ENCODE assay signal across 20 mouse cellular contexts in the genomic region with DNA sequence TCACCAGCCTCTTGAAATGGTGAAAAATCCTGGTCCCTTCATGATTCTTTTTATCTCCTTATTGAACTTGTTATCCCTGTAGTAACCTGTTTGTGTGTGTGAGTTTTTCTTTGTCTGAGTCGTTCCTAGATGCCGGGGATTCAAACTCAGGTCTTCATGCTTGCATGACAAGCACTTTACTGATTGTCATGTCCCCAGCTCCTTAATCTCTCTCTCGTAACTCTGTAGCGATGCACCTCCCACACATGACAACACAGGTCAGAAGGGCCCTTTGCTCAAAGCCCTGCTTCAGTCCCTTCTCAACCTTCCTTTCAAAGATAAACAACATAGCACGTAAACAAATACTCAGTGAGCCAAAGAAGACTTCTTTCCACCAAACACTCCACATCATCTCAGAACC. TPM values are rescaled to one million over a fixed set of nuclear protein-coding genes. Genes with fewer than 3 reads are reported as not detected.
A peak's percentile ranks its signal among the peaks of the same experiment; 100 is the strongest.
DNase-seq lines count a peak whose midpoint lies in the region; ATAC-seq and TF ChIP-seq lines count a peak whose summit lies in the region.
"Had no signal": no experiment of that assay in that cellular context is flagged by ENCODE, and none has a peak within 500 bp of the region (broad histone marks: within the 10 kb centered on the region; RNA-seq: fewer than 3 reads in every experiment).

No protein-coding gene starts in this region.

- H3K4me3 ChIP-seq in thymus, adult 2 months (ENCODE audit: control insufficient read depth, insufficient read depth, low read length): no peak overlapping the region
- H3K4me3 ChIP-seq in forebrain, postnatal 0 days (ENCODE audit: low read depth, low read length): no peak overlapping the region
- H3K4me3 ChIP-seq: embryonic facial prominence, embryonic 10.5 days; embryonic facial prominence, embryonic 12.5 days; forebrain, embryonic 13.5 days; forebrain, embryonic 15.5 days had no signal

- H3K4me2 ChIP-seq in forebrain, postnatal 0 days (ENCODE audit: low read depth): no peak overlapping the region
- H3K4me2 ChIP-seq: embryonic facial prominence, embryonic 12.5 days; forebrain, embryonic 13.5 days; forebrain, embryonic 15.5 days had no signal

- peak overlapping the region; percentile 9; the same call in 1 of the 2 replicates for H3K27ac ChIP-seq in thymus, adult 2 months (ENCODE audit: control insufficient read depth, insufficient read depth, low read length)
- no peak overlapping the region for H3K27ac ChIP-seq in forebrain, postnatal 0 days (ENCODE audit: low read depth, low read length)
- H3K27ac ChIP-seq: embryonic facial prominence, embryonic 10.5 days; embryonic facial prominence, embryonic 12.5 days; forebrain, embryonic 13.5 days; forebrain, embryonic 15.5 days had no signal

- no peaks in the 10 kb centered on the region for H3K36me3 ChIP-seq in thymus, adult 2 months (ENCODE audit: control insufficient read depth, insufficient read depth, low read length)
- H3K36me3 ChIP-seq in forebrain, postnatal 0 days (ENCODE audit: insufficient read depth): no peaks in the 10 kb centered on the region

- no peak for ATAC-seq in forebrain, postnatal 0 days
- ATAC-seq: activated CD4-positive, CD25-positive, alpha-beta regulatory T cell, adult 4 months; forebrain, embryonic 13.5 days; forebrain, embryonic 15.5 days; Patski had no signal

- no peaks in the 10 kb centered on the region for H3K9me3 ChIP-seq in forebrain, postnatal 0 days (ENCODE audit: low read length)
- H3K9me3 ChIP-seq: embryonic facial prominence, embryonic 10.5 days; embryonic facial prominence, embryonic 12.5 days; forebrain, embryonic 13.5 days; forebrain, embryonic 15.5 days; G1E had no signal

- no peak for TF ChIP-seq CTCF in thymus, adult 2 months (IDR thresholded peaks at IDR 0.05; ENCODE audit: borderline replicate concordance, control insufficient read depth, extremely low read depth, insufficient read depth, low read length, poor library complexity)
- no peak for TF ChIP-seq CTCF in forebrain, postnatal 0 days (IDR thresholded peaks at IDR 0.05; ENCODE audit: low read depth)

- no peak overlapping the region for H3K9ac ChIP-seq in forebrain, postnatal 0 days
- H3K9ac ChIP-seq: embryonic facial prominence, embryonic 12.5 days; forebrain, embryonic 13.5 days; forebrain, embryonic 15.5 days had no signal

- no peaks in the 10 kb centered on the region for H3K27me3 ChIP-seq in thymus, adult 2 months (ENCODE audit: control insufficient read depth, insufficient read depth, low read length)
- H3K27me3 ChIP-seq in forebrain, postnatal 0 days (ENCODE audit: insufficient read depth, low read length): no peaks in the 10 kb centered on the region
- H3K27me3 ChIP-seq: embryonic facial prominence, embryonic 12.5 days; forebrain, embryonic 13.5 days; forebrain, embryonic 15.5 days; Patski had no signal

- DNase-seq in thymus, adult 2 months: no peak
- DNase-seq in thymus, postnatal 36 days: no peak
- peak; percentile 59 for DNase-seq in R1 (ENCODE audit: low read depth, low spot score)
- DNase-seq in frontal cortex, postnatal 14 days (ENCODE audit: low spot score in 2 of 2): no peak
- DNase-seq in forebrain, postnatal 0 days: no peak
- DNase-seq: adrenal gland, adult 8-10 months; adrenal gland, postnatal 14 days; adrenal gland, postnatal 36 days; cerebellum, adult 11-12 months; cerebellum, adult 2 months; cerebellum, adult 9-10 months; cerebellum, postnatal 10 days; cerebellum, postnatal 25 days had no signal

- no peak for TF ChIP-seq POLR2A in thymus, adult 2 months (IDR thresholded peaks at IDR 0.05; ENCODE audit: control insufficient read depth, extremely low read depth, insufficient read depth, low read length, poor library complexity)

- peaks cover 35% of the 10 kb centered on the region for H3K4me1 ChIP-seq in thymus, adult 2 months (replicated peaks; ENCODE audit: control insufficient read depth, insufficient read depth, low read length)
- no peaks in the 10 kb centered on the region for H3K4me1 ChIP-seq in forebrain, postnatal 0 days (ENCODE audit: insufficient read depth)
- H3K4me1 ChIP-seq: forebrain, embryonic 15.5 days had no signal

- 93% methylated on average over 5 of the region's 5 CpGs for WGBS in thymus, adult 2 months
- 91% methylated on average over 5 of the region's 5 CpGs for WGBS in forebrain, postnatal 0 days

RNA-seq across cellular contexts. Expression of a gene that starts 9.2 kb away (rescaled TPM):
- 52.2 and 52.9 TPM in 2 replicates for polyA plus RNA-seq in thymus, adult 2 months (2012; rRNA removed)
- 94.7 and 116 TPM in 2 replicates for total RNA-seq in forebrain, postnatal 0 days (2014; rRNA removed)
- polyA plus RNA-seq in forebrain, postnatal 0 days (2015; fragmentation: Nextera tagmentation; extraction: Ambion mirVana): 78.8 and 106 TPM in 2 replicates

RNA-seq across cellular contexts. Expression of a gene that starts 30.4 kb away (rescaled TPM):
- 12.3 and 12.9 TPM in 2 replicates for polyA plus RNA-seq in thymus, adult 2 months (2012; rRNA removed)
- total RNA-seq in forebrain, postnatal 0 days (2014; rRNA removed): 24.2 and 27.1 TPM in 2 replicates
- polyA plus RNA-seq in forebrain, postnatal 0 days (2015; fragmentation: Nextera tagmentation; extraction: Ambion mirVana): 34.5 and 37.1 TPM in 2 replicates
